ENCODE assay signal across 26 mouse cellular contexts in the genomic region with DNA sequence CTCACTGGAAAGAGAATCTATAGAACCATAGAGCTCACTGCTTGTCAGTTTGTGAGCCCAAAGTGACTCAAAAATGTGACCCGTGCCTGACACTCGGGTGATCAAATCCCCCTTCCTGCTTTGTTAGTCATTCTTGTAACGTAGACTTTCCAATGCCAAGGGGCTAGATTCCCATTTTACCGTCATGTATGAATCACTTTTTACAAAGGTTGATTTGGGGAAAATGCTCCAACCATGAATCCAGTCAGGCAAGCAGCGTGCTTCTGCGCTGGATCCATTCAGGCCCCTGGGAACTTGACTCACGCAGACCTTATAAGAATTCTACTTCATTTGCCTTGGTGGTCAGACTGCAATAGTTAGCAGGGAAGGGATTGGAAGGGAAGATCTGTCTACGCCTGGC.
DNase-seq lines count a peak whose midpoint lies in the region; ATAC-seq and TF ChIP-seq lines count a peak whose summit lies in the region.
"Had no signal": no experiment of that assay in that cellular context is flagged by ENCODE, and none has a peak within 500 bp of the region (broad histone marks: within the 10 kb centered on the region; RNA-seq: fewer than 3 reads in every experiment).

No protein-coding gene starts in this region.

- peak overlapping the region; percentile 70 for H3K4me2 ChIP-seq in myocyte (ENCODE audit: low read depth)
- H3K4me2 ChIP-seq in kidney, embryonic 16.5 days (replicated peaks; ENCODE audit: low read depth, low read length), result no peak overlapping the region
- H3K4me2 ChIP-seq: embryonic facial prominence, embryonic 13.5 days; heart, embryonic 13.5 days; hindbrain, embryonic 14.5 days had no signal

- H3K4me3 ChIP-seq in megakaryocyte, embryonic 14.5 days (replicated peaks), result peak overlapping the region; percentile 54
- H3K4me3 ChIP-seq in embryonic fibroblast, embryonic 13.5 days (ENCODE audit: insufficient read depth, low read length), result no peak overlapping the region
- H3K4me3 ChIP-seq in myocyte, result no peak overlapping the region
- no peak overlapping the region for H3K4me3 ChIP-seq in kidney, embryonic 16.5 days (ENCODE audit: low read length)
- H3K4me3 ChIP-seq: embryonic facial prominence, embryonic 10.5 days; embryonic facial prominence, embryonic 13.5 days; gastrocnemius, adult 2 months; heart, embryonic 10.5 days; heart, embryonic 13.5 days had no signal

- no peak overlapping the region for H3ac ChIP-seq in myocyte (ENCODE audit: control insufficient read depth, insufficient read length)

- DNase-seq in 3T3-L1 (ENCODE audit: low read depth, low spot score), result peak; percentile 88
- DNase-seq in cerebellum, adult 8-10 months, result no peak
- DNase-seq: adrenal gland, adult 8-10 months; adrenal gland, postnatal 25 days; cerebellum, adult 18-20 months; cerebellum, postnatal 10 days; cerebellum, postnatal 36 days; embryo, embryonic 11 days; forebrain, postnatal 0 days; gastrocnemius, adult 2 months; gastrocnemius, postnatal 14 days; heart, postnatal 14 days; heart, postnatal 4 days had no signal

- H3K27me3 ChIP-seq in megakaryocyte, embryonic 14.5 days (replicated peaks), result no peaks in the 10 kb centered on the region
- H3K27me3 ChIP-seq in myocyte (ENCODE audit: control insufficient read depth, insufficient read depth, insufficient read length), result no peaks in the 10 kb centered on the region
- no peaks in the 10 kb centered on the region for H3K27me3 ChIP-seq in kidney, embryonic 16.5 days (ENCODE audit: insufficient read depth, low read length)
- H3K27me3 ChIP-seq: embryonic facial prominence, embryonic 13.5 days; heart, embryonic 13.5 days; Patski had no signal

- TF ChIP-seq POLR2A in embryonic fibroblast, embryonic 13.5 days (IDR thresholded peaks at IDR 0.05; ENCODE audit: low read depth, low read length), result no peak
- TF ChIP-seq POLR2A in myocyte (IDR thresholded peaks at IDR 0.05; ENCODE audit: insufficient read length, low read depth), result no peak

- 93% methylated on average over 8 of the region's 8 CpGs for WGBS in kidney, embryonic 16.5 days

- H3K36me3 ChIP-seq in megakaryocyte, embryonic 14.5 days (replicated peaks; ENCODE audit: low read length), result peaks cover 34% of the 10 kb centered on the region
- no peaks in the 10 kb centered on the region for H3K36me3 ChIP-seq in myocyte (ENCODE audit: control insufficient read depth, insufficient read depth)
- H3K36me3 ChIP-seq in kidney, embryonic 16.5 days (ENCODE audit: insufficient read depth, low read length), result no peaks in the 10 kb centered on the region
- H3K36me3 ChIP-seq: embryonic facial prominence, embryonic 10.5 days; embryonic facial prominence, embryonic 13.5 days had no signal

- no peak overlapping the region for H3K9ac ChIP-seq in kidney, embryonic 16.5 days (replicated peaks; ENCODE audit: low read length)
- H3K9ac ChIP-seq: embryonic facial prominence, embryonic 13.5 days; forebrain, postnatal 0 days; heart, embryonic 13.5 days; hindbrain, embryonic 14.5 days had no signal

- ATAC-seq in megakaryocyte, adult 5-6 weeks (ENCODE audit: poor library complexity, severe bottlenecking), result no peak
- ATAC-seq in kidney, embryonic 16.5 days (ENCODE audit: low FRiP score, low TSS enrichment), result no peak
- ATAC-seq: forebrain, embryonic 14.5 days; forebrain, postnatal 0 days; intestine, postnatal 0 days; Patski had no signal

- H3K9me3 ChIP-seq in megakaryocyte, embryonic 14.5 days, result peaks cover 7% of the 10 kb centered on the region; the same call in 1 of the 2 replicates
- H3K9me3 ChIP-seq in kidney, embryonic 16.5 days (ENCODE audit: low read length), result no peaks in the 10 kb centered on the region
- H3K9me3 ChIP-seq: embryonic facial prominence, embryonic 10.5 days; embryonic facial prominence, embryonic 13.5 days; heart, embryonic 10.5 days; heart, embryonic 13.5 days had no signal

- peak overlapping the region; percentile 96 for H3K27ac ChIP-seq in embryonic fibroblast, embryonic 13.5 days (ENCODE audit: insufficient read depth, low read length)
- H3K27ac ChIP-seq in kidney, embryonic 16.5 days (ENCODE audit: low read length), result no peak overlapping the region
- H3K27ac ChIP-seq: embryonic facial prominence, embryonic 10.5 days; gastrocnemius, adult 2 months; heart, embryonic 10.5 days; heart, embryonic 13.5 days; hindbrain, embryonic 14.5 days had no signal

- peaks cover 57% of the 10 kb centered on the region for H3K79me2 ChIP-seq in myocyte (ENCODE audit: control insufficient read depth, insufficient read depth)

- H3K4me1 ChIP-seq in megakaryocyte, embryonic 14.5 days, result peaks cover 49% of the 10 kb centered on the region
- peaks cover 11% of the 10 kb centered on the region for H3K4me1 ChIP-seq in embryonic fibroblast, embryonic 13.5 days (ENCODE audit: control insufficient read depth, insufficient read depth, low read length)
- H3K4me1 ChIP-seq in kidney, embryonic 16.5 days (ENCODE audit: insufficient read depth, low read length), result no peaks in the 10 kb centered on the region
- H3K4me1 ChIP-seq: embryonic facial prominence, embryonic 10.5 days had no signal

- no peak for TF ChIP-seq CTCF in embryonic fibroblast, embryonic 13.5 days (IDR thresholded peaks at IDR 0.05; ENCODE audit: borderline replicate concordance, insufficient read depth, low read length)

TF ChIP-seq in myocyte, 11 proteins besides CTCF, POLR2A, EP300 and RAD21:
- TF ChIP-seq MYOG (IDR thresholded peaks at IDR 0.05; ENCODE audit: control insufficient read depth in 1 of 3, insufficient read depth in 1 of 3, insufficient read length in 2 of 3, low read depth in 2 of 3) (no peak), MYOD1 (IDR thresholded peaks at IDR 0.05; ENCODE audit: control insufficient read depth in 1 of 3, insufficient read length in 2 of 3, low read depth in 2 of 3) (no peak), SRF (IDR thresholded peaks at IDR 0.05; ENCODE audit: control insufficient read depth, insufficient read length, low read depth) (no peak), CEBPB (IDR thresholded peaks at IDR 0.05; ENCODE audit: insufficient read depth, poor library complexity, severe bottlenecking) (no peak), E2F4 (IDR thresholded peaks at IDR 0.05; ENCODE audit: insufficient read depth) (no peak)
